Mouse (Mus musculus) erythroblast, embryonic 14.5 days (primary cell): ENCODE results near the gene 1700028K03Rik. TPM values are rescaled to one million over a fixed set of nuclear protein-coding genes. Genes with fewer than 3 reads are reported as not detected.

Experiments used
- H3K27me3 ChIP-seq: 2 replicates; pipeline ENCODE4 v1.6.1; 2012; ENCODE audit warnings: inconsistent platforms; ENCODE audit not compliant: control insufficient read depth
- H3K36me3 ChIP-seq: 2 replicates; pipeline ENCODE4 v1.6.1; 2012; ENCODE audit warnings: mild to moderate bottlenecking, inconsistent platforms; ENCODE audit not compliant: control insufficient read depth
- H3K4me1 ChIP-seq: 2 replicates; pipeline ENCODE4 v1.6.1; 2012; ENCODE audit warnings: inconsistent platforms; ENCODE audit not compliant: control insufficient read depth
- H3K4me3 ChIP-seq: replicated peaks from 2 replicates; pipeline ENCODE3; 2012; ENCODE audit warnings: moderate library complexity, mild to moderate bottlenecking, inconsistent platforms
- H3K9me3 ChIP-seq: 2 replicates; pipeline ENCODE4 v1.6.1; 2012; ENCODE audit warnings: low read length, inconsistent platforms, mixed read lengths; ENCODE audit not compliant: control insufficient read depth
- GATA1 ChIP-seq: IDR thresholded peaks from 2 replicates; pipeline ENCODE4 v1.6.1; 2012; ENCODE audit warnings: low read length, inconsistent platforms, mixed read lengths
- TAL1 ChIP-seq: IDR thresholded peaks from 3 replicates; pipeline ENCODE4 v1.6.1; 2012; ENCODE audit warnings: low read length, inconsistent platforms, mixed read lengths
- polyA plus RNA-seq: library from polyadenylated mRNA; stranded (reverse); fragments of >175 nt; gene quantifications from 2 replicates; pipeline ENCODE4 v1.2.3, GENCODE M21; 2012

1700028K03Rik gene
- polyA plus RNA-seq, 1 experiment: not detected

GRCm38 (mm10) chr5:107597301-107598077, 63.0 kb downstream of the 1700028K03Rik start, which contains the start of the genes Rpap2 and Glmn:
Gene Rpap2 (plus strand): TSS chr5:107597373.
Gene Glmn (minus strand): TSS chr5:107597888.
- no peak for TF ChIP-seq GATA1
- no peak for TF ChIP-seq TAL1
- Histone ChIP-seq H3K36me3 (peaks cover 5% of the 10 kb centered on the region), H3K4me3 (peak within 1 kb of the TSS; percentile 66), H3K4me1 (peaks cover 21% of the 10 kb centered on the region), H3K27me3 (no peaks in the 10 kb centered on the region), H3K9me3 (no peaks in the 10 kb centered on the region)

- peak overlapping the region; percentile 66 for H3K4me3 ChIP-seq
- H3K27me3 ChIP-seq: no peaks in the 10 kb centered on the region
- peaks cover 21% of the 10 kb centered on the region for H3K4me1 ChIP-seq
- no peak for TF ChIP-seq TAL1
- no peak for TF ChIP-seq GATA1
- peaks cover 11% of the 10 kb centered on the region for H3K36me3 ChIP-seq
- no peaks in the 10 kb centered on the region for H3K9me3 ChIP-seq
Observed at GRCm38 (mm10) chr5:107598380-107598779, 63.9 kb downstream of the 1700028K03Rik start.

Other genes starting within 250 kb of the 1700028K03Rik start
- gene Tgfbr3, start 245.1 kb upstream of the 1700028K03Rik start, polyA plus RNA-seq: 0.03 and 0.06 TPM in 2 replicates
- not detected in 2 replicates for gene Brdt, start 203.6 kb upstream of the 1700028K03Rik start, polyA plus RNA-seq
- gene Ephx4, start 132.0 kb upstream of the 1700028K03Rik start, polyA plus RNA-seq: not detected in 2 replicates
- gene Lpcat2b, start 103.2 kb upstream of the 1700028K03Rik start, polyA plus RNA-seq: not detected in 2 replicates
- 0.04 and 0.11 TPM in 2 replicates for gene Btbd8, start 96.7 kb upstream of the 1700028K03Rik start, polyA plus RNA-seq
- 0.02 TPM in 1 of 2 replicates, not detected in the other for gene Gm42669, start 27.1 kb upstream of the 1700028K03Rik start, polyA plus RNA-seq
- gene Rpap2, start 62.7 kb downstream of the 1700028K03Rik start, polyA plus RNA-seq: 0.03 and 0.10 TPM in 2 replicates
- gene Glmn, start 63.2 kb downstream of the 1700028K03Rik start, polyA plus RNA-seq: 0.13 and 0.14 TPM in 2 replicates
- 0.07 TPM in 1 of 2 replicates, not detected in the other for gene Gfi1, start 191.3 kb downstream of the 1700028K03Rik start, polyA plus RNA-seq